Mouse (Mus musculus): Measurements from ENCODE around the gene Mybpc2.

- TF ChIP-seq POLR2A (IDR thresholded peaks at IDR 0.05; ENCODE audit: insufficient read length, low read depth) (no peak), USF1 (IDR thresholded peaks at IDR 0.05; ENCODE audit: low read depth) (no peak), E2F4 (IDR thresholded peaks at IDR 0.05; ENCODE audit: insufficient read depth) (no peak), TCF12 (IDR thresholded peaks at IDR 0.05; ENCODE audit: insufficient read depth, poor library complexity, severe bottlenecking) (no peak), MYOG (IDR thresholded peaks at IDR 0.05; ENCODE audit: control insufficient read depth in 1 of 3, insufficient read depth in 1 of 3, insufficient read length in 2 of 3, low read depth in 2 of 3) (no peak), MAX (IDR thresholded peaks at IDR 0.05; ENCODE audit: low read depth) (no peak), TCF3 (IDR thresholded peaks at IDR 0.05; ENCODE audit: insufficient read length, low read depth) (no peak), REST (IDR thresholded peaks at IDR 0.05; ENCODE audit: insufficient read depth, insufficient read length) (no peak), CEBPB (IDR thresholded peaks at IDR 0.05; ENCODE audit: insufficient read depth, poor library complexity, severe bottlenecking) (no peak), POLR2AphosphoS2 (IDR thresholded peaks at IDR 0.05; ENCODE audit: insufficient read length, low read depth) (no peak), MYOD1 (IDR thresholded peaks at IDR 0.05; ENCODE audit: control insufficient read depth in 1 of 3, insufficient read length in 2 of 3, low read depth in 2 of 3) (no peak)
Observed at GRCm38 (mm10) chr7:44472558-44472885, 51.9 kb downstream of the Mybpc2 start.
